In the genomic region with DNA sequence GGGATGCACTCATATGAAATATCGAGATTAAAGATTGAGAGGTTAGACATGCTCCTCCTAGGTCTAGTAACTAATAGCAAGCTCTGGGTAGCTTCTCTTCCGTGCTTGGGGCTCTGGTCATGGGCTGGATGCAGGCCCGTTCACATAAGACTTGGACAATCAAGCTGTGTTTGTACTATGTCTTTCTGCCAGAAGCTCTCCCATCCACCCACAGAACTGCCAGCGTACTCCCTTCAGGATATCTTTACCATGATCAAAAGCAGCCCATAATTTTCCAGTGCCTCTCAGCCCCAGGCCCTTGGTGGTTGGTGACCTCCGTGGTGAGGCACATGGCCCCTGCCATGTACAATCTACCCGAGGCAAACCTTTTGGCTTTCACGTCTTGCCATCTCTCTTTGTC, we compare ENCODE assay signal across 15 mouse cellular contexts. TPM values are rescaled to one million over a fixed set of nuclear protein-coding genes. Genes with fewer than 3 reads are reported as not detected.
DNase-seq lines count a peak whose midpoint lies in the region; ATAC-seq and TF ChIP-seq lines count a peak whose summit lies in the region.
"Had no signal": no experiment of that assay in that cellular context is flagged by ENCODE, and none has a peak within 500 bp of the region (broad histone marks: within the 10 kb centered on the region; RNA-seq: fewer than 3 reads in every experiment).

No protein-coding gene starts in this region.

- peak; percentile 21 for DNase-seq in gastrocnemius, adult 2 months
- no peak for DNase-seq in gastrocnemius, postnatal 4 days (ENCODE audit: low spot score in 2 of 2)
- no peak for DNase-seq in kidney, postnatal 10 days
- DNase-seq in lung, postnatal 10 days = peak; percentile 31
- no peak for DNase-seq in lung, adult 2 months
- no peak for DNase-seq in embryo, embryonic 9.5 days (ENCODE audit: extremely low spot score)
- DNase-seq: cerebellum, adult 9-11 months; gastrocnemius, postnatal 14 days; left cerebral cortex, postnatal 4 days; right cerebral cortex, postnatal 14 days; thymus, postnatal 36 days had no signal

- H3K27me3 ChIP-seq in kidney, embryonic 15.5 days = no peaks in the 10 kb centered on the region
- no peaks in the 10 kb centered on the region for H3K27me3 ChIP-seq in stomach, embryonic 15.5 days (replicated peaks)
- H3K27me3 ChIP-seq: hindbrain, embryonic 15.5 days had no signal

- intact Hi-C loops in gastrocnemius, adult 2 months (cut with DNase I) = no loop called here

- WGBS in kidney, embryonic 15.5 days = 61% methylated on average over 7 of the region's 7 CpGs
- WGBS in lung, adult 2 months = 79% methylated on average over 7 of the region's 7 CpGs
- WGBS in stomach, embryonic 15.5 days = 83% methylated on average over 7 of the region's 7 CpGs

- no peak overlapping the region for H3K4me2 ChIP-seq in kidney, embryonic 15.5 days
- H3K4me2 ChIP-seq in stomach, embryonic 15.5 days = no peak overlapping the region
- H3K4me2 ChIP-seq: hindbrain, embryonic 15.5 days; midbrain, embryonic 13.5 days had no signal

- TF ChIP-seq POLR2A in lung, adult 2 months (IDR thresholded peaks at IDR 0.05; ENCODE audit: borderline replicate concordance, extremely low read depth, low read depth, low read length) = no peak

- no peak for ATAC-seq in kidney, embryonic 15.5 days (replicated peaks; ENCODE audit: low FRiP score)
- ATAC-seq in stomach, embryonic 15.5 days (ENCODE audit: insufficient read depth, low FRiP score, low read depth) = no peak
- ATAC-seq: midbrain, embryonic 13.5 days had no signal

- peaks cover 34% of the 10 kb centered on the region for H3K4me1 ChIP-seq in kidney, embryonic 15.5 days
- peaks cover 2% of the 10 kb centered on the region; the same call in 1 of the 2 replicates for H3K4me1 ChIP-seq in lung, adult 2 months (ENCODE audit: control insufficient read depth, insufficient read depth, low read length)
- peaks cover 35% of the 10 kb centered on the region for H3K4me1 ChIP-seq in stomach, embryonic 15.5 days

- no peak overlapping the region for H3K27ac ChIP-seq in gastrocnemius, adult 2 months
- H3K27ac ChIP-seq in kidney, embryonic 15.5 days = peak overlapping the region; percentile 64
- peak overlapping the region; percentile 48; the same call in 1 of the 2 replicates for H3K27ac ChIP-seq in stomach, embryonic 15.5 days
- H3K27ac ChIP-seq: hindbrain, embryonic 15.5 days; midbrain, embryonic 13.5 days had no signal

- H3K9ac ChIP-seq in kidney, embryonic 15.5 days = no peak overlapping the region
- no peak overlapping the region for H3K9ac ChIP-seq in stomach, embryonic 15.5 days
- H3K9ac ChIP-seq: hindbrain, embryonic 15.5 days; midbrain, embryonic 13.5 days had no signal

- no peaks in the 10 kb centered on the region for H3K9me3 ChIP-seq in kidney, embryonic 15.5 days (replicated peaks)
- no peaks in the 10 kb centered on the region for H3K9me3 ChIP-seq in stomach, embryonic 15.5 days
- H3K9me3 ChIP-seq: hindbrain, embryonic 15.5 days; midbrain, embryonic 13.5 days had no signal

- no peak overlapping the region for H3K4me3 ChIP-seq in gastrocnemius, adult 2 months
- H3K4me3 ChIP-seq in kidney, embryonic 15.5 days (replicated peaks) = no peak overlapping the region
- H3K4me3 ChIP-seq in lung, adult 2 months (replicated peaks; ENCODE audit: extremely low read depth, low read depth, low read length) = no peak overlapping the region
- H3K4me3 ChIP-seq in stomach, embryonic 15.5 days (replicated peaks) = no peak overlapping the region
- H3K4me3 ChIP-seq: hindbrain, embryonic 15.5 days; midbrain, embryonic 13.5 days had no signal

- no peaks in the 10 kb centered on the region for H3K36me3 ChIP-seq in kidney, embryonic 15.5 days
- no peaks in the 10 kb centered on the region for H3K36me3 ChIP-seq in stomach, embryonic 15.5 days
- H3K36me3 ChIP-seq: hindbrain, embryonic 15.5 days; midbrain, embryonic 13.5 days had no signal

- TF ChIP-seq CTCF in gastrocnemius, adult 2 months (IDR thresholded peaks at IDR 0.05) = no peak
- TF ChIP-seq CTCF in lung, adult 2 months (IDR thresholded peaks at IDR 0.05; ENCODE audit: insufficient read depth, low read length) = no peak

RNA-seq across cellular contexts. Expression of gene Hlf, which starts 33.3 kb away (rescaled TPM):
- total RNA-seq in gastrocnemius, adult 2 months (2021) = 1 to 10 TPM; 3.7 to 8.3 TPM
- total RNA-seq in gastrocnemius, postnatal 4 days (2021) = 1 to 10 TPM; 4.7 to 7.2 TPM
- polyA plus RNA-seq in kidney, embryonic 15.5 days (2015; fragmentation: Nextera tagmentation; extraction: Ambion mirVana) = 1.9 and 2.9 TPM in 2 replicates
- 6.8 and 13.6 TPM in 2 replicates for polyA plus RNA-seq in lung, adult 2 months (2012; rRNA removed)
- 1.8 and 1.9 TPM in 2 replicates for polyA plus RNA-seq in stomach, embryonic 15.5 days (2015; fragmentation: Nextera tagmentation; extraction: Ambion mirVana)

Comparison
In these comparisons a context has a peak if more than half of its experiments do, and no peak if none do; other contexts are left out.
1. DNase-seq: peak in gastrocnemius, adult 2 months (single experiment) and lung, postnatal 10 days (single experiment); none in gastrocnemius, postnatal 4 days (0 of 2), kidney, postnatal 10 days (single experiment), lung, adult 2 months (single experiment) and embryo, embryonic 9.5 days (single experiment).